Mouse (Mus musculus) kidney, adult 2 months (tissue): ENCODE data around the gene Mylk2. TPM values are rescaled to one million over a fixed set of nuclear protein-coding genes. Genes with fewer than 3 reads are reported as not detected.

Experiments
- DNase-seq: peaks from one replicate; pipeline ENCODE4 v3.0.0; 2021
- H3K27ac ChIP-seq: fragments of 200-500 bp; 2 replicates; pipeline ENCODE4 v1.5.1; 2012; ENCODE audit warnings: low read depth, low read length, control low read depth, inconsistent platforms; ENCODE audit not compliant: insufficient read depth
- H3K27me3 ChIP-seq: fragments of 200-500 bp; replicated peaks from 2 replicates; pipeline ENCODE4 v1.6.1; 2012; ENCODE audit warnings: mild to moderate bottlenecking, moderate library complexity, low read length, inconsistent platforms; ENCODE audit not compliant: control insufficient read depth, insufficient read depth
- H3K36me3 ChIP-seq: fragments of 200-500 bp; 2 replicates; pipeline ENCODE4 v1.6.1; 2012; ENCODE audit warnings: mild to moderate bottlenecking, moderate library complexity, low read length, inconsistent platforms; ENCODE audit not compliant: control insufficient read depth, insufficient read depth
- H3K4me1 ChIP-seq: fragments of 200-500 bp; 2 replicates; pipeline ENCODE4 v1.6.1; 2011; ENCODE audit warnings: low read length; ENCODE audit not compliant: control insufficient read depth, insufficient read depth
- H3K4me3 ChIP-seq: fragments of 200-500 bp; 2 replicates; pipeline ENCODE4 v1.5.1; 2011; ENCODE audit warnings: mild to moderate bottlenecking, low read depth, low read length, control low read depth; ENCODE audit not compliant: insufficient read depth
- CTCF ChIP-seq: fragments of 200-500 bp; conservative IDR thresholded peaks from 2 replicates; pipeline ENCODE4 v1.5.1; 2011; ENCODE audit warnings: low read depth, mild to moderate bottlenecking, control low read depth, low read length, moderate library complexity, mixed read lengths; ENCODE audit not compliant: insufficient read depth, insufficient read length
- POLR2A ChIP-seq: fragments of 200-500 bp; IDR thresholded peaks from one replicate; pipeline ENCODE4 v1.6.1; 2011; ENCODE audit warnings: low read depth, low read length, control low read depth
- WGBS: fragments of 180-500 bp; shearing (Covaris S2); methylation state at CpG from one replicate; pipeline ENCODE4 v1.1.7; 2018; 5-methylcytosine and 5-hydroxymethylcytosine counted together
- polyA plus RNA-seq: library from polyadenylated mRNA; depleted of rRNA; stranded (reverse); fragments of >200 nt; gene quantifications from 2 replicates; pipeline ENCODE4 v1.2.3, GENCODE M21; 2012

The Mylk2 gene
- polyA plus RNA-seq, 1 experiment: 1.1 TPM

- TF ChIP-seq CTCF (no peak), POLR2A (no peak)
- no peak for DNase-seq
- Histone ChIP-seq H3K4me1 (no peaks in the 10 kb centered on the region), H3K4me3 (no peak overlapping the region), H3K36me3 (no peaks in the 10 kb centered on the region), H3K27me3 (no peaks in the 10 kb centered on the region), H3K27ac (no peak overlapping the region)
- WGBS: 73% methylated on average over 5 of the region's 5 CpGs
Observed at GRCm38 (mm10) chr2:152888774-152889173, 22.4 kb upstream of the Mylk2 start.

DNA sequence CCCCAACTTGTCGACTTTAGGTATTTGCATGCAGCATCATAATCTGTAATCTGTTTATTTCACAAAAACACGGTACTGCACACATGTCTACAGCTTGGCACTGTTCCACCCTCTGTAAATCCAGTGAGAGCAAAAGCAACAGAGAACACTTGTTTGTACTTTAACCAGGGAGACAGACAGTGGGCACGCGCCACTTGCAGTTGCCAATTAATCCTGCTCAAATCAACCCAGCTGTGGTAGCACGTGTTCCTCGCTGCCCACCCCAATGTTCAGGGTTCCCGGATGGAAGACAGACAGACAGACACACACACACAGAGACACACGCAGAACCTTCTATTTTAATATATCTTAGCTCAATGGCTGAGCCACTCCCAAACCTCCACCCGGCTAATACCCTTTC, 15.3 kb upstream of the Mylk2 start:
- TF ChIP-seq POLR2A: no peak
- no peak for TF ChIP-seq CTCF
- WGBS: 71% methylated on average over 9 of the region's 9 CpGs
- Histone ChIP-seq H3K36me3 (no peaks in the 10 kb centered on the region), H3K27me3 (no peaks in the 10 kb centered on the region), H3K4me3 (no peak overlapping the region), H3K27ac (no peak overlapping the region), H3K4me1 (no peaks in the 10 kb centered on the region)
- peak; percentile 66 for DNase-seq

DNA sequence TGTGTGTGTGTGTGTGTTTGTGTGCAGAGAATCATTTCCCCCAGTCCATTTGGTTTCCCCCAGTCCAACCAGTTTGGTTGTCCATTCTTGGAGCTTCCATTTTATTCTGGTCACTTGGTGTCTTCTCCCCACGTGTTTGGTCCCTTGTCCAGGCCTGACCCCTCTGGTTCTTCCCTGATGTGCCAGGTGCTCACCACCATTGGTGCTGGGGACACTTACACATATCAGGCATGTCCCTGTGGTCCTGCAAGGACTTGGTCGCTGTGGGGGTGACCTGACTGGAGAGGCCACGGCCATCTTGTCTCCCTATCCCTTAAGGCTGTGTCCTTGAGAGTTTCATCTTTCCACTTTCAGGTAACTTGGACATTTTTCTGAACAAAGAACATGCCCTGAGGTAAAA, 14.2 kb upstream of the Mylk2 start:
- H3K27ac ChIP-seq: no peak overlapping the region
- no peaks in the 10 kb centered on the region for H3K4me1 ChIP-seq
- H3K4me3 ChIP-seq: no peak overlapping the region
- no peaks in the 10 kb centered on the region for H3K36me3 ChIP-seq
- no peak for TF ChIP-seq CTCF
- no peak for TF ChIP-seq POLR2A
- WGBS: 88% methylated on average over 3 of the region's 3 CpGs
- no peaks in the 10 kb centered on the region for H3K27me3 ChIP-seq
- no peak for DNase-seq

GRCm38 (mm10) chr2:152899011-152899410, 12.1 kb upstream of the Mylk2 start:
- no peak overlapping the region for H3K27ac ChIP-seq
- no peak overlapping the region for H3K4me3 ChIP-seq
- H3K36me3 ChIP-seq: no peaks in the 10 kb centered on the region
- 82% methylated on average over 6 of the region's 6 CpGs for WGBS
- TF ChIP-seq POLR2A (no peak), CTCF (no peak)
- no peaks in the 10 kb centered on the region for H3K4me1 ChIP-seq
- H3K27me3 ChIP-seq: no peaks in the 10 kb centered on the region
- no peak for DNase-seq

DNA sequence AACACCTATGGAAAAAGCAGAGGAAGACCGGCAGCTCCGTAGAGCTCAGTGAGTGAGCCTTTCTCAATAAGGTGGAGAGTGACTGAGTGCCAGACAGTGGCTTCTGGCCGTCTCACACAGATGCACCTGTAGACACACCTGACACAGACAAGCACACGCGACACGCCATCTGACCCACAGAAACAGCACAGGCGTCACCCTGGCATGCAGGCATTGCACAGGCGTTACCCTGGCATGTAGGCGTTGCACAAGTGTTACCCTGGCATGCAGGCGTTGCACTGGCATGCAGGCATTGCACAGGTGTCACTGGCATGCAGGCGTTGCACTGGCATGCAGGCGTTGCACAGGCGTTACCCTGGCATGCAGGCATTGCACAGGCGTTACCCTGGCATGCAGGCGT, 9.9 kb upstream of the Mylk2 start:
- WGBS: 91% methylated on average over 15 of the region's 15 CpGs
- Histone ChIP-seq H3K4me1 (no peaks in the 10 kb centered on the region), H3K27ac (no peak overlapping the region), H3K4me3 (no peak overlapping the region), H3K27me3 (no peaks in the 10 kb centered on the region), H3K36me3 (no peaks in the 10 kb centered on the region)
- TF ChIP-seq POLR2A (no peak), CTCF (no peak)
- no peak for DNase-seq

- WGBS: 49% methylated on average over 3 of the region's 3 CpGs
- H3K4me1 ChIP-seq: no peaks in the 10 kb centered on the region
- DNase-seq: no peak
Observed at GRCm38 (mm10) chr2:152902658-152903057, 8.5 kb upstream of the Mylk2 start.

GRCm38 (mm10) chr2:152903586-152903985, 7.6 kb upstream of the Mylk2 start:
- Histone ChIP-seq H3K36me3 (no peaks in the 10 kb centered on the region), H3K4me1 (no peaks in the 10 kb centered on the region), H3K27ac (no peak overlapping the region), H3K4me3 (no peak overlapping the region), H3K27me3 (no peaks in the 10 kb centered on the region)
- no peak for DNase-seq
- WGBS: 55% methylated on average over 4 of the region's 4 CpGs
- no peak for TF ChIP-seq POLR2A
- no peak for TF ChIP-seq CTCF

More at GRCm38 (mm10) chr2:152902658-152903057, 8.5 kb upstream of the Mylk2 start:
- Histone ChIP-seq H3K27me3 (no peaks in the 10 kb centered on the region), H3K4me3 (no peak overlapping the region), H3K27ac (no peak overlapping the region), H3K36me3 (no peaks in the 10 kb centered on the region)
- TF ChIP-seq CTCF (no peak), POLR2A (no peak)
